Mouse (Mus musculus) erythroblast, embryonic 14.5 days (primary cell): ENCODE data around the gene Psap.

Experiments used
- GATA1 ChIP-seq: IDR thresholded peaks from 2 replicates; pipeline ENCODE4 v1.6.1; 2012; ENCODE audit warnings: low read length, inconsistent platforms, mixed read lengths
- TAL1 ChIP-seq: IDR thresholded peaks from 3 replicates; pipeline ENCODE4 v1.6.1; 2012; ENCODE audit warnings: low read length, inconsistent platforms, mixed read lengths

GRCm38 (mm10) chr10:60260557-60261294, 16.7 kb upstream of the Psap start:
- TF ChIP-seq TAL1: no peak
- TF ChIP-seq GATA1: no peak
